In the genomic region with DNA sequence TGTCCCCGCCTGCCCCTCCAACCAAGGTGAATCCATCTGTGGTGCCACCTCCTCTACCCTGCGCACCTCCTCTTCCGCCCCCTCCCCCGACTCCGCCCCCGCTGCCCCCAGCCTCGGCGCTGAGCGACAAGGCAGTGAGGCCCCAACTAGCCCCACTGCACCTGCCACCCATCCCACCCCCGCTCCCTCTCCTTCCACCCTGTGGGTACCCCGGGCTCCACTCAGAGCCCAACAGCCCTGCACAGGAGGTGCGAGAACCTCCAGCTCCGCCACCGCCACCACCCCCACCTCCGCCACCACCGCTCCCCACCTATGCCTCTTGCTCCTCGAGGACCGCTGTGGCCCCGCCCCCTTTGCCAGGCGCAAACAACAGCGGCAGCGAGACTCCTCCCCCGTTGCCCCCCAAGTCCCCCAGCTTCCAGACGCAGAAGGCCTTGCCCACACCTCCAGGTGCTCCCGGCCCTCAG, we compare ENCODE assay signal across 9 mouse cellular contexts. TPM values are rescaled to one million over a fixed set of nuclear protein-coding genes. Genes with fewer than 3 reads are reported as not detected.
DNase-seq lines count a peak whose midpoint lies in the region; ATAC-seq and TF ChIP-seq lines count a peak whose summit lies in the region.
"Had no signal": no experiment of that assay in that cellular context is flagged by ENCODE, and none has a peak within 500 bp of the region (broad histone marks: within the 10 kb centered on the region; RNA-seq: fewer than 3 reads in every experiment).

No protein-coding gene starts in this region.

- H3K36me3 ChIP-seq in liver, postnatal 0 days (replicated peaks; ENCODE audit: insufficient read depth, low read length) = no peaks in the 10 kb centered on the region
- peaks cover 16% of the 10 kb centered on the region; the same call in 1 of the 2 replicates for H3K36me3 ChIP-seq in forebrain, postnatal 0 days (ENCODE audit: insufficient read depth)
- no peaks in the 10 kb centered on the region for H3K36me3 ChIP-seq in liver, embryonic 16.5 days (ENCODE audit: control insufficient read depth, insufficient read depth)

- no peak for TF ChIP-seq CTCF in liver, postnatal 0 days (IDR thresholded peaks at IDR 0.05; ENCODE audit: low read depth)
- TF ChIP-seq CTCF in forebrain, postnatal 0 days (IDR thresholded peaks at IDR 0.05; ENCODE audit: low read depth) = no peak

- no peak for TF ChIP-seq EP300 in liver, postnatal 0 days (IDR thresholded peaks at IDR 0.05; ENCODE audit: low read depth)

- no peaks in the 10 kb centered on the region for H3K4me1 ChIP-seq in liver, postnatal 0 days (ENCODE audit: insufficient read depth)
- H3K4me1 ChIP-seq in forebrain, postnatal 0 days (ENCODE audit: insufficient read depth) = no peaks in the 10 kb centered on the region
- no peaks in the 10 kb centered on the region for H3K4me1 ChIP-seq in liver, embryonic 16.5 days (ENCODE audit: control insufficient read depth, low read depth, low read length)

- H3K9me3 ChIP-seq in liver, postnatal 0 days (ENCODE audit: low read length) = no peaks in the 10 kb centered on the region
- no peaks in the 10 kb centered on the region for H3K9me3 ChIP-seq in forebrain, postnatal 0 days (ENCODE audit: low read length)
- no peaks in the 10 kb centered on the region for H3K9me3 ChIP-seq in liver, embryonic 16.5 days (replicated peaks; ENCODE audit: control insufficient read depth, low read length)

- peak; percentile 9 for DNase-seq in liver
- no peak for DNase-seq in liver, postnatal 0 days
- no peak for DNase-seq in forebrain, postnatal 0 days
- DNase-seq in thymus, postnatal 0 days (ENCODE audit: low spot score) = peak; percentile 58
- DNase-seq in left cerebral cortex, adult 18-20 months (ENCODE audit: low spot score in 2 of 2) = no peak
- no peak for DNase-seq in urinary bladder, postnatal 36 days (ENCODE audit: low spot score in 2 of 2)
- no peak for DNase-seq in cerebellum, postnatal 36 days
- DNase-seq: kidney, adult 9 months had no signal

- H3K9ac ChIP-seq in liver, postnatal 0 days (replicated peaks) = no peak overlapping the region
- H3K9ac ChIP-seq in forebrain, postnatal 0 days = no peak overlapping the region
- H3K9ac ChIP-seq in liver, embryonic 16.5 days (ENCODE audit: low read depth, low read length) = no peak overlapping the region

- H3K4me2 ChIP-seq in liver, postnatal 0 days (ENCODE audit: low read depth, low read length) = no peak overlapping the region; the same call in 1 of the 2 replicates
- H3K4me2 ChIP-seq in forebrain, postnatal 0 days (ENCODE audit: low read depth) = peak overlapping the region; percentile 33
- H3K4me2 ChIP-seq in liver, embryonic 16.5 days (ENCODE audit: low read depth, low read length) = peak overlapping the region; percentile 24

- H3K27ac ChIP-seq in liver, postnatal 0 days (ENCODE audit: low read depth) = no peak overlapping the region
- no peak overlapping the region for H3K27ac ChIP-seq in forebrain, postnatal 0 days (ENCODE audit: low read depth, low read length)
- H3K27ac ChIP-seq in liver, embryonic 16.5 days (ENCODE audit: low read length) = no peak overlapping the region

- H3K27me3 ChIP-seq in liver, postnatal 0 days (ENCODE audit: insufficient read depth, low read length) = 0 out of 2 replicates have a peak, but pooled peaks cover 6% of the 10 kb centered on the region
- H3K27me3 ChIP-seq in forebrain, postnatal 0 days (ENCODE audit: insufficient read depth, low read length) = no peaks in the 10 kb centered on the region
- peaks cover 3% of the 10 kb centered on the region for H3K27me3 ChIP-seq in liver, embryonic 16.5 days (ENCODE audit: control insufficient read depth, insufficient read depth, low read depth, low read length)

- H3K4me3 ChIP-seq in liver, postnatal 0 days (ENCODE audit: low read depth, low read length) = no peak overlapping the region
- no peak overlapping the region for H3K4me3 ChIP-seq in forebrain, postnatal 0 days (ENCODE audit: low read depth, low read length)
- H3K4me3 ChIP-seq in liver, embryonic 16.5 days (ENCODE audit: low read depth, low read length) = no peak overlapping the region

- WGBS in liver, postnatal 0 days (ENCODE audit: insufficient replicate concordance) = 5% methylated on average over 25 of the region's 25 CpGs
- 8% methylated on average over 24 of the region's 25 CpGs for WGBS in forebrain, postnatal 0 days
- WGBS in liver, embryonic 16.5 days (ENCODE audit: insufficient replicate concordance) = 10% methylated on average over 22 of the region's 25 CpGs

- no peak for ATAC-seq in liver, postnatal 0 days
- peak; percentile 34; the same call in 1 of the 2 replicates for ATAC-seq in forebrain, postnatal 0 days
- no peak for ATAC-seq in liver, embryonic 16.5 days (ENCODE audit: low read depth)

RNA-seq across cellular contexts. Expression of a gene that starts 56.1 kb away (rescaled TPM):
- 0.31 and 0.34 TPM in 2 replicates for polyA plus RNA-seq in liver, postnatal 0 days (2015; fragmentation: Nextera tagmentation; extraction: Ambion mirVana)
- total RNA-seq in forebrain, postnatal 0 days (2014; rRNA removed) = 6.5 and 7.6 TPM in 2 replicates
- 1.1 and 2.4 TPM in 2 replicates for polyA plus RNA-seq in forebrain, postnatal 0 days (2015; fragmentation: Nextera tagmentation; extraction: Ambion mirVana)
- polyA plus RNA-seq in liver, embryonic 16.5 days (2015; fragmentation: Nextera tagmentation; extraction: Ambion mirVana) = 0.06 and 0.12 TPM in 2 replicates
- polyA plus RNA-seq in thymus, postnatal 0 days (2015; fragmentation: Nextera tagmentation; extraction: Ambion mirVana) = 0.31 and 0.46 TPM in 2 replicates
- 10 to 100 TPM; 73.0 to 85.6 TPM for total RNA-seq in left cerebral cortex, adult 18-20 months (2021)

Comparison
In these comparisons a context has a peak if more than half of its experiments do, and no peak if none do; other contexts are left out.
1. DNase-seq: peak in liver (single experiment) and thymus, postnatal 0 days (single experiment); none in liver, postnatal 0 days (single experiment), forebrain, postnatal 0 days (single experiment), left cerebral cortex, adult 18-20 months (0 of 2), urinary bladder, postnatal 36 days (0 of 2) and cerebellum, postnatal 36 days (0 of 2).